Mouse (Mus musculus) ES-Bruce4 (cell line): Measurements from ENCODE around the gene Fgfr2. TPM values are rescaled to one million over a fixed set of nuclear protein-coding genes. Genes with fewer than 3 reads are reported as not detected.
"Not testable (repeated sequence)": the region's sequence is repeated elsewhere in the genome, so short reads cannot be mapped to it uniquely, and the experiment has no call there.

ENCODE experiments used
- H3K27ac ChIP-seq: 2 replicates; pipeline ENCODE4 v1.5.1; 2012; ENCODE audit warnings: low read length, inconsistent platforms; ENCODE audit not compliant: insufficient read depth
- H3K27me3 ChIP-seq: 2 replicates; pipeline ENCODE4 v1.6.1; 2012; ENCODE audit warnings: mild to moderate bottlenecking, low read length, inconsistent platforms; ENCODE audit not compliant: control insufficient read depth, poor library complexity, insufficient read depth, severe bottlenecking
- H3K36me3 ChIP-seq: 2 replicates; pipeline ENCODE4 v1.6.1; 2012; ENCODE audit warnings: inconsistent platforms, mild to moderate bottlenecking, low read length, moderate library complexity; ENCODE audit not compliant: control insufficient read depth, poor library complexity, insufficient read depth, severe bottlenecking
- H3K4me1 ChIP-seq: one replicate; pipeline ENCODE4 v1.8.1; 2011; ENCODE audit warnings: low read length; ENCODE audit not compliant: control insufficient read depth, insufficient read depth
- H3K4me3 ChIP-seq: 2 replicates; pipeline ENCODE4 v1.5.1; 2011; ENCODE audit warnings: low read depth, mild to moderate bottlenecking, low read length
- H3K9ac ChIP-seq: 2 replicates; pipeline ENCODE4 v1.6.1; 2012; ENCODE audit warnings: low read depth, mild to moderate bottlenecking, inconsistent platforms; ENCODE audit not compliant: poor library complexity, severe bottlenecking
- H3K9me3 ChIP-seq: replicated peaks from 2 replicates; pipeline ENCODE4 v1.6.1; 2012; ENCODE audit warnings: mild to moderate bottlenecking, low read length, inconsistent platforms; ENCODE audit not compliant: control insufficient read depth, poor library complexity, insufficient read depth, severe bottlenecking
- CTCF ChIP-seq: IDR thresholded peaks from one replicate; pipeline ENCODE4 v1.8.1; 2011; ENCODE audit warnings: low read depth, low read length
- EP300 ChIP-seq: IDR thresholded peaks from 2 replicates; pipeline ENCODE4 v1.6.1; 2011; ENCODE audit warnings: low read depth, low read length; ENCODE audit not compliant: insufficient read depth
- POLR2A ChIP-seq: IDR thresholded peaks from one replicate; pipeline ENCODE4 v1.8.1; 2011; ENCODE audit warnings: low read length; ENCODE audit not compliant: insufficient read depth
- polyA plus RNA-seq: library from polyadenylated mRNA; stranded (reverse); fragments of >200 nt; gene quantifications from 2 replicates; pipeline ENCODE4 v1.2.4, GENCODE M21; 2011; ENCODE audit warnings: low read depth; ENCODE audit not compliant: missing spikeins, insufficient read depth, insufficient read length

The Fgfr2 gene
- polyA plus RNA-seq, 1 experiment = 34.8 TPM

- Histone ChIP-seq H3K9me3 (no peaks in the 10 kb centered on the region), H3K27me3 (no peaks in the 10 kb centered on the region), H3K9ac (no peak overlapping the region), H3K27ac (no peak overlapping the region), H3K4me1 (no peaks in the 10 kb centered on the region), H3K36me3 (no peaks in the 10 kb centered on the region), H3K4me3 (no peak overlapping the region)
- TF ChIP-seq CTCF = no peak
- TF ChIP-seq POLR2A = no peak
- TF ChIP-seq EP300 = no peak
Observed at GRCm38 (mm10) chr7:130145211-130145610, 2977.9 kb downstream of the Fgfr2 start.

- H3K4me3 ChIP-seq = no peak overlapping the region
- H3K4me1 ChIP-seq = no peaks in the 10 kb centered on the region
- TF ChIP-seq POLR2A (no peak), CTCF (no peak), EP300 (no peak)
- H3K27ac ChIP-seq = no peak overlapping the region
- no peaks in the 10 kb centered on the region for H3K36me3 ChIP-seq
- no peak overlapping the region for H3K9ac ChIP-seq
- no peaks in the 10 kb centered on the region for H3K9me3 ChIP-seq
- H3K27me3 ChIP-seq = no peaks in the 10 kb centered on the region
Observed at GRCm38 (mm10) chr7:130143371-130143770, 2979.8 kb downstream of the Fgfr2 start.

- no peak for TF ChIP-seq POLR2A
- no peak for TF ChIP-seq CTCF
- no peak for TF ChIP-seq EP300
- Histone ChIP-seq H3K4me3 (no peak overlapping the region), H3K27ac (no peak overlapping the region), H3K27me3 (no peaks in the 10 kb centered on the region), H3K4me1 (no peaks in the 10 kb centered on the region), H3K9me3 (no peaks in the 10 kb centered on the region), H3K36me3 (no peaks in the 10 kb centered on the region), H3K9ac (no peak overlapping the region)
Observed at GRCm38 (mm10) chr7:130141088-130141873, 2981.9 kb downstream of the Fgfr2 start.

GRCm38 (mm10) chr7:130134924-130135365, 2988.2 kb downstream of the Fgfr2 start:
- H3K4me3 ChIP-seq = no peak overlapping the region
- H3K27ac ChIP-seq = no peak overlapping the region
- H3K27me3 ChIP-seq = no peaks in the 10 kb centered on the region

GRCm38 (mm10) chr7:130134428-130134827, 2988.7 kb downstream of the Fgfr2 start:
- not testable (repeated sequence) for H3K9ac ChIP-seq, H3K27me3 ChIP-seq, H3K36me3 ChIP-seq, H3K4me3 ChIP-seq, H3K9me3 ChIP-seq, H3K4me1 ChIP-seq, H3K27ac ChIP-seq

More at GRCm38 (mm10) chr7:130134924-130135365, 2988.2 kb downstream of the Fgfr2 start:
- no peak overlapping the region for H3K9ac ChIP-seq
- no peaks in the 10 kb centered on the region for H3K9me3 ChIP-seq
- TF ChIP-seq CTCF (no peak), POLR2A (no peak), EP300 (no peak)
- no peaks in the 10 kb centered on the region for H3K4me1 ChIP-seq
- H3K36me3 ChIP-seq = no peaks in the 10 kb centered on the region

GRCm38 (mm10) chr7:130130226-130130625, 2992.9 kb downstream of the Fgfr2 start:
- no peak overlapping the region for H3K9ac ChIP-seq
- H3K4me1 ChIP-seq = no peaks in the 10 kb centered on the region
- no peaks in the 10 kb centered on the region for H3K27me3 ChIP-seq
- H3K9me3 ChIP-seq = no peaks in the 10 kb centered on the region
- no peaks in the 10 kb centered on the region for H3K36me3 ChIP-seq
- no peak overlapping the region for H3K27ac ChIP-seq
- H3K4me3 ChIP-seq = no peak overlapping the region
- TF ChIP-seq POLR2A (no peak), EP300 (no peak), CTCF (no peak)
